Mouse (Mus musculus) C2C12 (cell line): ENCODE results near the gene Wdtc1.

Experiments
- CEBPB ChIP-seq: IDR thresholded peaks from one replicate; pipeline ENCODE4 v1.6.1; 2011; ENCODE audit warnings: low read depth, mild to moderate bottlenecking, control low read depth, moderate library complexity
- CTCF ChIP-seq: IDR thresholded peaks from one replicate; pipeline ENCODE4 v1.5.1; 2011; ENCODE audit not compliant: control insufficient read depth, insufficient read depth, insufficient read length
- MYOG ChIP-seq: IDR thresholded peaks from one replicate; pipeline ENCODE4 v1.6.1; 2011; ENCODE audit not compliant: control insufficient read depth, insufficient read length; ENCODE audit errors: extremely low read depth

DNA sequence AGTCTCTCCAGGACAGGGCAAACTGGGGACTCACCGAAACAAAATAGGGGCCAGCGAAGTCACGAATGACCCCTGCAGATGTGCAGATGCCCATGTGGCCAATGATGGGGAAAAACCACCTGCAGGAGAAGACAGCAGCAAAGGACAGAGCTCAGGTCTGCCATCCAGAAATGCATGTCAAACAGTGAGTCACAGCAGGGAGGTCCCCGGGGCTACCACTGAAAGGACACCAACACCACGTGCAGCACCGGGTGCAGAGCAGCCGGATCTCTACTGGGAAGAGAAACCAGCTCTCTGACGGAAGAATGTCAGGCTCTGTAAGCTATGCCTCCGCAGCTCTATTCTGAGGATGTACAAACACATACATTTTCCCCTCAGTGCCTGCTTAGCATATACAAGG is 82.4 kb downstream of the Wdtc1 start:
- TF ChIP-seq CTCF (no peak), CEBPB (no peak), MYOG (no peak)
